Mouse (Mus musculus) ES-Bruce4 (cell line): ENCODE data around the gene Gatad1.

Source experiments
- CTCF ChIP-seq: IDR thresholded peaks from one replicate; pipeline ENCODE4 v1.8.1; 2011; ENCODE audit warnings: low read depth, low read length
- POLR2A ChIP-seq: IDR thresholded peaks from one replicate; pipeline ENCODE4 v1.8.1; 2011; ENCODE audit warnings: low read length; ENCODE audit not compliant: insufficient read depth

- TF ChIP-seq CTCF (no peak), POLR2A (no peak)
Measured at GRCm38 (mm10) chr5:3651621-3652020, 5.4 kb downstream of the Gatad1 start.
